Mouse (Mus musculus): ENCODE measurements around the gene Gm49388. TPM values are rescaled to one million over a fixed set of nuclear protein-coding genes. Genes with fewer than 3 reads are reported as not detected.
A peak's percentile ranks its signal among the peaks of the same experiment; 100 is the strongest.

Gene Gm49388
- polyA plus RNA-seq, 1 experiment from 2014 or later: not detected

DNA sequence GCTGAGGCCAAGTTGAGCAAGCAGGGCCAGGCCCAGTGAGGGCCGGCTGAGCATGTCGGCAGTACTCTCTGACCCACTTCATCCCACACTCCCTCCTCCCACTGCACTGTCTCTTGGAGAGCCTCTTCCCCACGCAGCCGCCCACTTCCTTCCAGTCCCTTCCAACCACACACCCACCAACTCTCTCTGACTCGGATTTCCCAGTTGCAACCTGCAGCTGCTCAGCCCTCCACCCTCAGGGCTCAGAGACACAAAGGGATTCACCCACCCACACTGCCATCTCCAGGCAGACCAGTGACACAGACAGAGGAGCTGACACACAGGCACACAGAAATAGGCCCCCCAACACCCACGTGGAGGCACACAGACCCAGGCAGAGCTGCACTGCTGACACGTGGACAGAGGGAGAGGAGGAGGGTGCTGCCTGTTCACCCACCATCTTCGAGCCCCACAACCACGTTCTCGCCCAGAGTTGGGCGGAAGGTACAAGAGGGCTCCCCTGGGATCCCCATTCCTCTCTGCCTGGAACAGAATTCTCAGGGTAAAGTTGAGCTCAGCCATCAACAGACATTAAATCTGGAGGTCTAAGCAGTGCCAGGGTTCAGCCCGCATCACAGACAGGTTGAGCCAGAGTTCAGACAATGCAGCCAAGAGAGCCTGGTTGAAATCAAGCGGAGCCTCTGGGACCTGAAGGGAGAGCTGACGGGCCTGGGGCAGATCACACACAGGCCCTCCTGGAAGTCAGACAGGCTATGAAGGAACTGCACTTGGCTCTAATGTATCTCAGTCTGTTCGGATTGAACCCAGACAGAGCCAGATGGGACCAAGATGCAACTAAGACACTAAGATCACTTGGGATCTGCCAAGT lies 30.8 kb downstream of the Gm49388 start:
- H3K9ac ChIP-seq (ENCODE audit: low read length): no peak overlapping the region; the same call in 1 of the 2 replicates
- H3K4me2 ChIP-seq (ENCODE audit: low read depth, severe bottlenecking): no peak overlapping the region
- H3K36me3 ChIP-seq (ENCODE audit: control insufficient read depth, insufficient read depth, low read length): no peaks in the 10 kb centered on the region
- DNase-seq (ENCODE audit: low spot score): no peak
- no peaks in the 10 kb centered on the region for H3K9me3 ChIP-seq (ENCODE audit: control insufficient read depth, low read length)
- H3K4me3 ChIP-seq (ENCODE audit: low read depth, low read length): no peak overlapping the region
- no peak for ATAC-seq (ENCODE audit: insufficient number of reproducible peaks, low FRiP score, low TSS enrichment, low read depth)
- H3K27me3 ChIP-seq (ENCODE audit: control insufficient read depth, insufficient read depth, low read length): no peaks in the 10 kb centered on the region
- WGBS: 76% methylated on average over 14 of the region's 15 CpGs
- no peak overlapping the region for H3K27ac ChIP-seq (replicated peaks; ENCODE audit: low read depth, low read length)
- H3K4me1 ChIP-seq (ENCODE audit: control insufficient read depth, insufficient read depth, low read length): no peaks in the 10 kb centered on the region

DNA sequence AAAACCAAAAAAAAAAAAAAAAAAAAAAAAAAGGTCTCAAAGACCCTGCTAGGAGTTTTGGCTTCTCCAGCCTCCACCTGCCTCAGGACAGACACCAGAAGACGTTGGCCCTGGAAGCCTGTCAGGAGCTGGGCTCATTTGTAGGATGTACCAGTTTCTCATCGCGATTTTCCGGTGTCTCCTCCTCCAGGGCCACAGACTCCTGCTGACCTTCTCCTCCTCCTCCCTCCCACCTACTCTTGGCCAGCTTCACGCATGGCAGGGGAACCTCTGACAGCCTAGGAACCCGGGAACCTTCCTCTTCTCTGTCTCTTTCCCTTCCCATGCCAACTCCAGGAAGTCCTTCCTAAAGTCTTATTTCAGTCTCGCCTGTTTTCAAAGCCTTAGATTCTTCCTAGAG lies 31.6 kb downstream of the Gm49388 start:
- no peak for ATAC-seq (ENCODE audit: insufficient number of reproducible peaks, low FRiP score, low TSS enrichment, low read depth)
- no peaks in the 10 kb centered on the region for H3K4me1 ChIP-seq (ENCODE audit: control insufficient read depth, insufficient read depth, low read length)
- 82% methylated on average over 7 of the region's 7 CpGs for WGBS
- no peaks in the 10 kb centered on the region for H3K9me3 ChIP-seq (ENCODE audit: control insufficient read depth, low read length)
- no peak overlapping the region for H3K27ac ChIP-seq (replicated peaks; ENCODE audit: low read depth, low read length)
- no peak for DNase-seq (ENCODE audit: low spot score)
- H3K27me3 ChIP-seq (ENCODE audit: control insufficient read depth, insufficient read depth, low read length): no peaks in the 10 kb centered on the region
- H3K4me2 ChIP-seq (ENCODE audit: low read depth, severe bottlenecking): no peak overlapping the region
- no peak overlapping the region for H3K4me3 ChIP-seq (ENCODE audit: low read depth, low read length)
- H3K9ac ChIP-seq (ENCODE audit: low read length): no peak overlapping the region
- H3K36me3 ChIP-seq (ENCODE audit: control insufficient read depth, insufficient read depth, low read length): no peaks in the 10 kb centered on the region

GRCm38 (mm10) chr7:127817776-127818175 lies 32.4 kb downstream of the Gm49388 start:
- 89% methylated on average over 5 of the region's 5 CpGs for WGBS
- ATAC-seq (ENCODE audit: insufficient number of reproducible peaks, low FRiP score, low TSS enrichment, low read depth): no peak

DNA sequence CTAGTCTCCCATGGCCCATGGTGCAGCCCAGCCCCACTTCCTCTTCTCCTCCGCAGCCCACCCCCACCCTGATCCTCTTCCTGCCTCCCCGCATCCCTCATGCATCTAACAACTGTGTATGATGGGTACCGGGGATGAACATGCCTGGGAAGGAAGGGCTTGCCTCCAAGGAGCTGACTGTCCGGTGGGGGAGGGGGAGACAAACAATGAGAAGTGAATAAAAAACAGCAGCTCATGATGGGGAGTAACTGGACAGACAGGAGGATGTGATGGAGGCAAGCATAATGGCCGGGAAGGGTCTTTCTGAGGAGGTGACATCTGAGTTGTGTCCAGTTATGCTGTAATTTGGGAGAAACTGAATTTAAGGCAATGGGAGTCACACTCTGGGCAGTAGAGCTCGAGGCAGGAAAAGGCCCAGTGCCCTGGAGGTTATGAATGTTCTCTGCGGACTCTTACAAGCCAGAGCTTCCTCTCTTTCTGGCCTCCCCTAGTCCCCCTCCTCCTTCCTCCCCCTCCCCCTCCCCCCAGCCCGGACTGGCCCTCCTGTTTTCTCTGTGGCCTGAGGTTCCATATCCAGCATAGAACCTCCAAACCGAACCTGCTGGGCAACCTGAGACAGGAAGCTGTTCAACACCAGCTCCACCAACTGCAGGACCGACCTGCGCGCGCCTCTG lies 35.6 kb downstream of the Gm49388 start:
- Histone ChIP-seq H3K9me3 (ENCODE audit: control insufficient read depth, low read length) (no peaks in the 10 kb centered on the region), H3K9ac (ENCODE audit: low read length) (no peak overlapping the region), H3K27me3 (ENCODE audit: control insufficient read depth, insufficient read depth, low read length) (no peaks in the 10 kb centered on the region), H3K4me2 (ENCODE audit: low read depth, severe bottlenecking) (no peak overlapping the region), H3K36me3 (ENCODE audit: control insufficient read depth, insufficient read depth, low read length) (no peaks in the 10 kb centered on the region), H3K4me1 (ENCODE audit: control insufficient read depth, insufficient read depth, low read length) (peaks cover 18% of the 10 kb centered on the region), H3K4me3 (ENCODE audit: low read depth, low read length) (no peak overlapping the region), H3K27ac (replicated peaks; ENCODE audit: low read depth, low read length) (no peak overlapping the region)
- WGBS: 65% methylated on average over 13 of the region's 13 CpGs
- ATAC-seq (ENCODE audit: insufficient number of reproducible peaks, low FRiP score, low TSS enrichment, low read depth): no peak
- DNase-seq (ENCODE audit: low spot score): no peak

More at GRCm38 (mm10) chr7:127817776-127818175, 32.4 kb downstream of the Gm49388 start:
- Histone ChIP-seq H3K27ac (replicated peaks; ENCODE audit: low read depth, low read length) (no peak overlapping the region), H3K4me1 (ENCODE audit: control insufficient read depth, insufficient read depth, low read length) (peaks cover 4% of the 10 kb centered on the region), H3K4me2 (ENCODE audit: low read depth, severe bottlenecking) (no peak overlapping the region), H3K9me3 (ENCODE audit: control insufficient read depth, low read length) (no peaks in the 10 kb centered on the region), H3K27me3 (ENCODE audit: control insufficient read depth, insufficient read depth, low read length) (no peaks in the 10 kb centered on the region), H3K4me3 (ENCODE audit: low read depth, low read length) (no peak overlapping the region), H3K9ac (ENCODE audit: low read length) (no peak overlapping the region), H3K36me3 (ENCODE audit: control insufficient read depth, insufficient read depth, low read length) (no peaks in the 10 kb centered on the region)
- DNase-seq (ENCODE audit: low spot score): no peak

GRCm38 (mm10) chr7:127822494-127822893 lies 37.1 kb downstream of the Gm49388 start:
- Histone ChIP-seq H3K36me3 (ENCODE audit: control insufficient read depth, insufficient read depth, low read length) (no peaks in the 10 kb centered on the region), H3K9ac (ENCODE audit: low read length) (no peak overlapping the region), H3K4me2 (ENCODE audit: low read depth, severe bottlenecking) (no peak overlapping the region), H3K27me3 (ENCODE audit: control insufficient read depth, insufficient read depth, low read length) (no peaks in the 10 kb centered on the region), H3K4me3 (ENCODE audit: low read depth, low read length) (no peak overlapping the region), H3K27ac (replicated peaks; ENCODE audit: low read depth, low read length) (no peak overlapping the region), H3K4me1 (ENCODE audit: control insufficient read depth, insufficient read depth, low read length) (peaks cover 18% of the 10 kb centered on the region), H3K9me3 (ENCODE audit: control insufficient read depth, low read length) (no peaks in the 10 kb centered on the region)
- ATAC-seq (ENCODE audit: insufficient number of reproducible peaks, low FRiP score, low TSS enrichment, low read depth) (no peak), DNase-seq (ENCODE audit: low spot score) (no peak)
- 86% methylated on average over 3 of the region's 3 CpGs for WGBS

DNA sequence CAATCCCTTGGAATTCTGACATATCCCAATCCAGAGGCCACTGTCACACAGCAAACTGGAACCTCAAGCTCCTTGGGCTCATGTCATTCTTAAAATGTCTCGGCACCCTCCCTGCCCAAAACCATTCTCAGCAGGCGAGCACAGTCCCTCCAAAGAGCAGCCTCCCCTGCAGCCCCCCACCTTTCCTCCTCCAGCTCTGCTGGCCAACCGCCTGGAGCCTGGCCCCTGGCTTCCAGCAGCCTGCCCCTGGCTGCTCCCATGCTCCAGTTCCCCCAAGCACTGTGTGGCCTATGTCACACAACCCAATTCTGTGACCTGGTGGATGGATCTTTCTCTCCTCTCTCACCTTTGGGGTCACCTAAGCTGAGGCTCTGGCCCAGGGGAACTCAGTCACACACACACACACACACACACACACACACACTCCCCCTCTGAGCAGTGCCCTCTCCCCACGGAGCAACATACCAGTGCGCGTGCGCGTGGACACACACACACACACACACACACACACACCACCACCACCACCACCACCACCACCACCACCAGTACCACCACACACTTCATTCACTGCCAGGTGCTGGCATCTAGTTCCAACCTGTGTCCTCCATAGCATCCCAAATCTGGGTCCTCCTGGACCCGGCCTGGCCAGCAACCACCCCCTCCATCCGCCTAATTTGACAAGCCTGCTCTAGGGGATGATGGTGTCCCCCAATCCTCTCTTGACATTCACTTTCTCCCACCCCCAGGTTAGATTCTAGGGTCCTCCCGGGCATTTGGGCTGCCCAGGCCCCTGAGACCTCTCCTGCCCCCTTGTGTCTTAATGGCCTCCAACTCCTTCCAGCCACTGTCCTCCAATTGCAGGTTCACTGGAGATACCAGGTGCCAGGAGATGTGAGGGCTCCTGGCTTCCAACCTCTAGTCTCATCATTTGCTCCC lies 38.1 kb downstream of the Gm49388 start:
- Histone ChIP-seq H3K4me1 (ENCODE audit: control insufficient read depth, insufficient read depth, low read length) (peaks cover 18% of the 10 kb centered on the region), H3K4me2 (ENCODE audit: low read depth, severe bottlenecking) (peak overlapping the region; percentile 66), H3K9ac (ENCODE audit: low read length) (peak overlapping the region; percentile 61), H3K9me3 (ENCODE audit: control insufficient read depth, low read length) (no peaks in the 10 kb centered on the region), H3K27ac (replicated peaks; ENCODE audit: low read depth, low read length) (no peak overlapping the region), H3K27me3 (ENCODE audit: control insufficient read depth, insufficient read depth, low read length) (no peaks in the 10 kb centered on the region), H3K4me3 (ENCODE audit: low read depth, low read length) (peak overlapping the region; percentile 57), H3K36me3 (ENCODE audit: control insufficient read depth, insufficient read depth, low read length) (no peaks in the 10 kb centered on the region)
- DNase-seq (ENCODE audit: low spot score) (no peak), ATAC-seq (ENCODE audit: insufficient number of reproducible peaks, low FRiP score, low TSS enrichment, low read depth) (peak; percentile 15; the same call in 1 of the 2 replicates)
- 70% methylated on average over 11 of the region's 11 CpGs for WGBS

DNA sequence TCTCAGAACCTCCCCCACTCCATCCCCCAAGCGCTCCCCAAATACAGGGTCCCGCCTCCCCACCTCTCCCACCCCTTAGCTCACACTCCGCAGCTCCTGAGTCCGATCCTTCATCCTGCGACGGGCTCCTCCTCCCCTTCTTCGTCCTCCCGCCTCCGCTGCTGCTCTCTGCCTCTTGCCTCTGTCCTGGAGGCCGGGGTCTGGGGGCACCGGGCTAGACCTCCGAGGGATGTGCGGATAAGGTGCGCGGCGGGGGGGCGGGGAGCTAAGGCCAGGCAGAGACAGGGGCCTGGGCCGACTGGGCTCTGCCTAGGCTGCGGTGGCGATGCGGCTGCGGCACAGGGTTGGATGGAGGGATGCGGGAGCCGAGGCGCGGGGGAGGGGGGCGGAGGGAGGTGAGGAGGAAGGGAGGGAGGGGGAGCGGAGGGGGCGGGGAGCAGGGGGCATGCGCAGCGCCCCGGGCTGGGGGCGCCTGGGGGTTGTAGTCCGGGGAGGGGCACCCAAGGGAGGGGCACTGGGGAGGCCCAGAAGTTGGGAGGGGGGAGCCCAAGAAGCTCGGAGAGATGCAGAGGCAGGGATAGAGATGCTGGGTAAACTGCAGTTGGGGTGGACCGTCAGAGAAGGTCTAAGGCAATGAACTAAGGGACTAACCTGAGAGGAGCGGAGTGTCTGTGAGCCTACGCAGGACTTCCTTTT lies 38.9 kb downstream of the Gm49388 start, which contains the start of the genes Stx4a and Stx1b:
Gene Stx4a (plus strand): TSS at position 119 of the 696 bp plus-strand sequence.
Gene Stx1b (minus strand): TSS at position 374 of the 696 bp plus-strand sequence.
- H3K4me3 ChIP-seq (ENCODE audit: low read depth, low read length): peak within 1 kb of the TSS; percentile 57
- no peak within 1 kb of the TSS for H3K27ac ChIP-seq (replicated peaks; ENCODE audit: low read depth, low read length)
- ATAC-seq (ENCODE audit: insufficient number of reproducible peaks, low FRiP score, low TSS enrichment, low read depth): peak; percentile 45
- H3K9me3 ChIP-seq (ENCODE audit: control insufficient read depth, low read length): no peaks in the 10 kb centered on the region
- peak within 1 kb of the TSS; percentile 61 for H3K9ac ChIP-seq (ENCODE audit: low read length)
- WGBS: 4% methylated on average over 32 of the region's 38 CpGs
- DNase-seq (ENCODE audit: low spot score): peak; percentile 71
- peak within 1 kb of the TSS; percentile 66 for H3K4me2 ChIP-seq (ENCODE audit: low read depth, severe bottlenecking)
- no peaks in the 10 kb centered on the region for H3K36me3 ChIP-seq (ENCODE audit: control insufficient read depth, insufficient read depth, low read length)
- peaks cover 18% of the 10 kb centered on the region for H3K4me1 ChIP-seq (ENCODE audit: control insufficient read depth, insufficient read depth, low read length)
- no peaks in the 10 kb centered on the region for H3K27me3 ChIP-seq (ENCODE audit: control insufficient read depth, insufficient read depth, low read length)
